In genomic region chr17:5885474-5885873, GRCm38 (mm10) we compare ENCODE assay signal across 8 mouse cellular contexts. TPM values are rescaled to one million over a fixed set of nuclear protein-coding genes. Genes with fewer than 3 reads are reported as not detected.
DNase-seq lines count a peak whose midpoint lies in the region; ATAC-seq and TF ChIP-seq lines count a peak whose summit lies in the region.

No protein-coding gene starts in this region.

- 12% methylated on average over 8 of the region's 8 CpGs for WGBS in cerebellum, adult 2 months
- 15% methylated on average over 8 of the region's 8 CpGs for WGBS in liver, embryonic 16.5 days (ENCODE audit: insufficient replicate concordance)

- H3K9ac ChIP-seq in liver, embryonic 16.5 days (ENCODE audit: low read depth, low read length), result no peak overlapping the region

- ATAC-seq in liver, embryonic 16.5 days (ENCODE audit: low read depth), result peak; percentile 61

- no peaks in the 10 kb centered on the region for H3K36me3 ChIP-seq in liver, embryonic 16.5 days (ENCODE audit: control insufficient read depth, insufficient read depth)

- peak; percentile 42 for DNase-seq in right cerebral cortex, adult 18-20 months
- no peak for DNase-seq in right cerebral cortex, postnatal 36 days (ENCODE audit: low spot score in 2 of 2)
- DNase-seq in cerebellum, adult 2 months, result peak; percentile 64 to 67
- DNase-seq in heart, adult 8-10 months (ENCODE audit: low spot score), result peak; percentile 63
- peak; percentile 78 for DNase-seq in kidney, adult 11 months
- peak; percentile 61 for DNase-seq in ovary, postnatal 36 days (ENCODE audit: low spot score)
- no peak for DNase-seq in urinary bladder, postnatal 10 days (ENCODE audit: low spot score)

- H3K9me3 ChIP-seq in liver, embryonic 16.5 days (replicated peaks; ENCODE audit: control insufficient read depth, low read length), result no peaks in the 10 kb centered on the region

- H3K27ac ChIP-seq in cerebellum, adult 2 months (ENCODE audit: insufficient read depth, low read length), result no peak overlapping the region
- peak overlapping the region; percentile 64 for H3K27ac ChIP-seq in liver, embryonic 16.5 days (ENCODE audit: low read length)

- no peak for TF ChIP-seq POLR2A in cerebellum, adult 2 months (IDR thresholded peaks at IDR 0.05; ENCODE audit: borderline replicate concordance, insufficient read depth, low read length)

- TF ChIP-seq CTCF in cerebellum, adult 2 months (IDR thresholded peaks at IDR 0.05; ENCODE audit: borderline replicate concordance, insufficient read depth, low read depth, low read length), result no peak

- no peaks in the 10 kb centered on the region for H3K27me3 ChIP-seq in cerebellum, adult 2 months (ENCODE audit: control insufficient read depth, insufficient read depth, low read length)
- H3K27me3 ChIP-seq in liver, embryonic 16.5 days (ENCODE audit: control insufficient read depth, insufficient read depth, low read depth, low read length), result no peaks in the 10 kb centered on the region

- H3K4me3 ChIP-seq in cerebellum, adult 2 months (replicated peaks; ENCODE audit: insufficient read depth, low read depth, low read length), result no peak overlapping the region
- H3K4me3 ChIP-seq in liver, embryonic 16.5 days (ENCODE audit: low read depth, low read length), result no peak overlapping the region

- no peak overlapping the region for H3K4me2 ChIP-seq in liver, embryonic 16.5 days (ENCODE audit: low read depth, low read length)

- H3K4me1 ChIP-seq in cerebellum, adult 2 months (ENCODE audit: control insufficient read depth, insufficient read depth, low read length), result peaks cover 7% of the 10 kb centered on the region
- H3K4me1 ChIP-seq in liver, embryonic 16.5 days (ENCODE audit: control insufficient read depth, low read depth, low read length), result peaks cover 21% of the 10 kb centered on the region

RNA-seq across cellular contexts. Expression of gene Snx9, which starts 44.3 kb away (rescaled TPM):
- polyA plus RNA-seq in cerebellum, adult 2 months (2012; rRNA removed), result 17.8 and 19.1 TPM in 2 replicates
- 10 to 100 TPM; 29.0 to 32.4 (median 30.3) TPM for total RNA-seq in heart, adult 8-10 months (2022)
- 9.9 and 10.5 TPM in 2 replicates for polyA plus RNA-seq in liver, embryonic 16.5 days (2015; fragmentation: Nextera tagmentation; extraction: Ambion mirVana)

RNA-seq across cellular contexts. Expression of gene Synj2, which starts 55.6 kb away (rescaled TPM):
- 20.9 and 25.1 TPM in 2 replicates for polyA plus RNA-seq in cerebellum, adult 2 months (2012; rRNA removed)
- 10 to 100 TPM; 59.2 to 67.8 (median 64.1) TPM for total RNA-seq in heart, adult 8-10 months (2022)
- 2.5 and 3.0 TPM in 2 replicates for polyA plus RNA-seq in liver, embryonic 16.5 days (2015; fragmentation: Nextera tagmentation; extraction: Ambion mirVana)

Comparison
In these comparisons a context has a peak if more than half of its experiments do, and no peak if none do; other contexts are left out.
1. DNase-seq: peak in right cerebral cortex, adult 18-20 months (single experiment), cerebellum, adult 2 months (2 of 2), heart, adult 8-10 months (single experiment), kidney, adult 11 months (single experiment) and ovary, postnatal 36 days (single experiment); none in right cerebral cortex, postnatal 36 days (0 of 2) and urinary bladder, postnatal 10 days (single experiment).